Mouse (Mus musculus): Measurements from ENCODE around the gene Gbx1. TPM values are rescaled to one million over a fixed set of nuclear protein-coding genes. Genes with fewer than 3 reads are reported as not detected.
A peak's percentile ranks its signal among the peaks of the same experiment; 100 is the strongest.

Gene Gbx1
- polyA plus RNA-seq, 1 experiment from 2014 or later: 0.09 TPM

GRCm38 (mm10) chr5:24510635-24511034, 16.4 kb downstream of the Gbx1 start:
- Histone ChIP-seq H3K4me3 (no peak overlapping the region), H3K36me3 (replicated peaks) (no peaks in the 10 kb centered on the region), H3K9me3 (peaks cover 3% of the 10 kb centered on the region; the same call in 1 of the 2 replicates), H3K27me3 (ENCODE audit: poor library complexity, severe bottlenecking) (peaks cover 33% of the 10 kb centered on the region), H3K4me1 (peaks cover 10% of the 10 kb centered on the region), H3K27ac (no peak overlapping the region)
- 53% methylated on average over 11 of the region's 11 CpGs for WGBS
- no peak for DNase-seq (ENCODE audit: extremely low spot score, low spot score)

- 89% methylated on average over 7 of the region's 7 CpGs for WGBS
- peaks cover 21% of the 10 kb centered on the region for H3K4me1 ChIP-seq
- no peak overlapping the region for H3K4me3 ChIP-seq
- H3K27me3 ChIP-seq (ENCODE audit: poor library complexity, severe bottlenecking): peaks cover 47% of the 10 kb centered on the region
- H3K9me3 ChIP-seq: peaks cover 3% of the 10 kb centered on the region; the same call in 1 of the 2 replicates
- no peak overlapping the region for H3K27ac ChIP-seq
- DNase-seq (ENCODE audit: extremely low spot score, low spot score): no peak
- no peaks in the 10 kb centered on the region for H3K36me3 ChIP-seq (replicated peaks)
Observed at GRCm38 (mm10) chr5:24508406-24508805, 18.6 kb downstream of the Gbx1 start.

GRCm38 (mm10) chr5:24505513-24505912, 21.5 kb downstream of the Gbx1 start:
- H3K36me3 ChIP-seq (replicated peaks): peaks cover 26% of the 10 kb centered on the region
- no peak overlapping the region for H3K27ac ChIP-seq
- H3K4me1 ChIP-seq: peaks cover 19% of the 10 kb centered on the region
- H3K9me3 ChIP-seq: peaks cover 3% of the 10 kb centered on the region; the same call in 1 of the 2 replicates
- DNase-seq (ENCODE audit: extremely low spot score, low spot score): no peak
- peaks cover 45% of the 10 kb centered on the region for H3K27me3 ChIP-seq (ENCODE audit: poor library complexity, severe bottlenecking)
- WGBS: 56% methylated on average over 2 of the region's 2 CpGs
- H3K4me3 ChIP-seq: no peak overlapping the region

GRCm38 (mm10) chr5:24502786-24503185, 24.2 kb downstream of the Gbx1 start:
- peaks cover 43% of the 10 kb centered on the region for H3K4me1 ChIP-seq
- no peak overlapping the region for H3K27ac ChIP-seq
- 74% methylated on average over 4 of the region's 4 CpGs for WGBS

GRCm38 (mm10) chr5:24500851-24501250, 26.2 kb downstream of the Gbx1 start:
- peaks cover 57% of the 10 kb centered on the region for H3K4me1 ChIP-seq

More at GRCm38 (mm10) chr5:24502786-24503185, 24.2 kb downstream of the Gbx1 start:
- H3K9me3 ChIP-seq: no peaks in the 10 kb centered on the region
- peaks cover 53% of the 10 kb centered on the region for H3K36me3 ChIP-seq (replicated peaks)
- no peak overlapping the region for H3K4me3 ChIP-seq
- peaks cover 38% of the 10 kb centered on the region for H3K27me3 ChIP-seq (ENCODE audit: poor library complexity, severe bottlenecking)
- DNase-seq (ENCODE audit: extremely low spot score, low spot score): no peak

GRCm38 (mm10) chr5:24499113-24499512, 27.9 kb downstream of the Gbx1 start:
- WGBS: 82% methylated on average over 10 of the region's 10 CpGs
- Histone ChIP-seq H3K4me1 (peaks cover 42% of the 10 kb centered on the region), H3K4me3 (no peak overlapping the region), H3K9me3 (no peaks in the 10 kb centered on the region), H3K27ac (no peak overlapping the region), H3K36me3 (replicated peaks) (peaks cover 90% of the 10 kb centered on the region), H3K27me3 (ENCODE audit: poor library complexity, severe bottlenecking) (peaks cover 18% of the 10 kb centered on the region)
- DNase-seq (ENCODE audit: extremely low spot score, low spot score): no peak

More at GRCm38 (mm10) chr5:24500851-24501250, 26.2 kb downstream of the Gbx1 start:
- H3K27me3 ChIP-seq (ENCODE audit: poor library complexity, severe bottlenecking): peaks cover 31% of the 10 kb centered on the region
- no peaks in the 10 kb centered on the region for H3K9me3 ChIP-seq
- 93% methylated on average over 11 of the region's 11 CpGs for WGBS
- DNase-seq (ENCODE audit: extremely low spot score, low spot score): no peak
- H3K36me3 ChIP-seq (replicated peaks): peaks cover 73% of the 10 kb centered on the region
- no peak overlapping the region for H3K27ac ChIP-seq
- no peak overlapping the region for H3K4me3 ChIP-seq

- H3K4me1 ChIP-seq: peaks cover 41% of the 10 kb centered on the region
- WGBS: 68% methylated on average over 12 of the region's 12 CpGs
- H3K36me3 ChIP-seq (replicated peaks): peaks cover 98% of the 10 kb centered on the region
- no peak overlapping the region for H3K4me3 ChIP-seq
- H3K9me3 ChIP-seq: no peaks in the 10 kb centered on the region
- no peak overlapping the region for H3K27ac ChIP-seq
- no peak for DNase-seq (ENCODE audit: extremely low spot score, low spot score)
- peaks cover 15% of the 10 kb centered on the region; the same call in 1 of the 2 replicates for H3K27me3 ChIP-seq (ENCODE audit: poor library complexity, severe bottlenecking)
Observed at GRCm38 (mm10) chr5:24497526-24497925, 29.5 kb downstream of the Gbx1 start.

- Histone ChIP-seq H3K9me3 (no peaks in the 10 kb centered on the region), H3K36me3 (replicated peaks) (peaks cover 100% of the 10 kb centered on the region), H3K27me3 (ENCODE audit: poor library complexity, severe bottlenecking) (peaks cover 15% of the 10 kb centered on the region; the same call in 1 of the 2 replicates), H3K4me3 (no peak overlapping the region), H3K4me1 (peaks cover 41% of the 10 kb centered on the region), H3K27ac (no peak overlapping the region; the same call in 1 of the 2 replicates)
- no peak for DNase-seq (ENCODE audit: extremely low spot score, low spot score)
- WGBS: 51% methylated on average over 6 of the region's 6 CpGs
Observed at GRCm38 (mm10) chr5:24496756-24497155, 30.2 kb downstream of the Gbx1 start.

- H3K4me3 ChIP-seq: no peak overlapping the region
- no peak overlapping the region for H3K27ac ChIP-seq
- peaks cover 44% of the 10 kb centered on the region for H3K4me1 ChIP-seq
- H3K27me3 ChIP-seq (ENCODE audit: poor library complexity, severe bottlenecking): peaks cover 12% of the 10 kb centered on the region; the same call in 1 of the 2 replicates
- 92% methylated on average over 15 of the region's 15 CpGs for WGBS
- no peaks in the 10 kb centered on the region for H3K9me3 ChIP-seq
- DNase-seq (ENCODE audit: extremely low spot score, low spot score): no peak
- H3K36me3 ChIP-seq (replicated peaks): peaks cover 100% of the 10 kb centered on the region
Observed at GRCm38 (mm10) chr5:24495019-24495418, 32.0 kb downstream of the Gbx1 start.

- WGBS: 90% methylated on average over 16 of the region's 16 CpGs
- Histone ChIP-seq H3K27ac (no peak overlapping the region), H3K9me3 (no peaks in the 10 kb centered on the region), H3K27me3 (ENCODE audit: poor library complexity, severe bottlenecking) (peaks cover 15% of the 10 kb centered on the region; the same call in 1 of the 2 replicates), H3K36me3 (replicated peaks) (peaks cover 100% of the 10 kb centered on the region), H3K4me1 (peaks cover 26% of the 10 kb centered on the region), H3K4me3 (no peak overlapping the region)
- DNase-seq (ENCODE audit: extremely low spot score, low spot score): no peak
Observed at GRCm38 (mm10) chr5:24492546-24493285, 34.3 kb downstream of the Gbx1 start.

- Histone ChIP-seq H3K9me3 (no peaks in the 10 kb centered on the region), H3K4me3 (no peak overlapping the region), H3K27ac (no peak overlapping the region), H3K27me3 (ENCODE audit: poor library complexity, severe bottlenecking) (peaks cover 24% of the 10 kb centered on the region), H3K36me3 (replicated peaks) (peaks cover 93% of the 10 kb centered on the region), H3K4me1 (peaks cover 25% of the 10 kb centered on the region)
- 78% methylated on average over 14 of the region's 14 CpGs for WGBS
- no peak for DNase-seq (ENCODE audit: extremely low spot score, low spot score)
Observed at GRCm38 (mm10) chr5:24490413-24490920, 36.5 kb downstream of the Gbx1 start.

- no peak overlapping the region for H3K4me3 ChIP-seq
- no peak for DNase-seq (ENCODE audit: extremely low spot score, low spot score)
- H3K4me1 ChIP-seq: peaks cover 62% of the 10 kb centered on the region
- H3K9me3 ChIP-seq: no peaks in the 10 kb centered on the region
- WGBS: 88% methylated on average over 5 of the region's 5 CpGs
- peaks cover 89% of the 10 kb centered on the region for H3K36me3 ChIP-seq (replicated peaks)
- H3K27me3 ChIP-seq (ENCODE audit: poor library complexity, severe bottlenecking): peaks cover 50% of the 10 kb centered on the region
- no peak overlapping the region for H3K27ac ChIP-seq
Observed at GRCm38 (mm10) chr5:24486738-24487137, 40.3 kb downstream of the Gbx1 start.

GRCm38 (mm10) chr5:24486097-24486496, 40.9 kb downstream of the Gbx1 start:
- H3K9me3 ChIP-seq: no peaks in the 10 kb centered on the region
- 1% methylated on average over 8 of the region's 8 CpGs for WGBS
- no peak overlapping the region for H3K27ac ChIP-seq
- H3K4me3 ChIP-seq: 0 out of 2 replicates have a peak overlapping the region, but pooled peaks have one; percentile 46
- DNase-seq (ENCODE audit: extremely low spot score, low spot score): peak; percentile 88
- peaks cover 56% of the 10 kb centered on the region for H3K27me3 ChIP-seq (ENCODE audit: poor library complexity, severe bottlenecking)
- H3K4me1 ChIP-seq: peaks cover 69% of the 10 kb centered on the region
- peaks cover 89% of the 10 kb centered on the region for H3K36me3 ChIP-seq (replicated peaks)

Data from forebrain, embryonic 10.5 days (tissue).